Mouse (Mus musculus): ENCODE results near the gene Nprl3.

DNA sequence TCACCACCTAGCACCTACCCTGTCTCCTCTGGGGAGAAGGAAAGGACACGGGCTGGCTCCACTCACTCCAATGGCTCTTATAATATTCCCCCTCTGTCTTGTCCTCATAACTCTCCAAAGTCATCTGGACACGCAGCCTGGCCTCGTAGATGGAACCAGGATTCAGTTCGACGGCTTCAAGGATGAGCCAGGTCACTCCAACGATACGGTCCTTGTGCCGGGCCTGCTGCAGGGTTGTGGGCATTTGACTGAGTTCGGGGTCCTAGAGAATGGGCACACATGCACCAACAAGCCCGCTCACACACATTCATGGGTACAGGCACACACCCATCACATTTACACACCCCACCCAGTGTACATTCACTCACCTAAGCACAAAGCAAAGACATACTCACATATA is 74.4 kb downstream of the Nprl3 start:
- no peak for TF ChIP-seq POLR2A (IDR thresholded peaks at IDR 0.05; ENCODE audit: low read depth, low read length)
- TF ChIP-seq CTCF (conservative IDR thresholded peaks at IDR 0.05; ENCODE audit: insufficient read depth, insufficient read length, low read depth, low read length), result no peak

Measured in kidney, adult 2 months (tissue).